Mouse (Mus musculus) kidney, adult 2 months (tissue): Measurements from ENCODE around the gene Gm6367. TPM values are rescaled to one million over a fixed set of nuclear protein-coding genes. Genes with fewer than 3 reads are reported as not detected.
"Not testable (repeated sequence)": the region's sequence is repeated elsewhere in the genome, so short reads cannot be mapped to it uniquely, and the experiment has no call there.

Experiments
- DNase-seq: peaks from one replicate; pipeline ENCODE4 v3.0.0; 2021
- H3K27ac ChIP-seq: fragments of 200-500 bp; 2 replicates; pipeline ENCODE4 v1.5.1; 2012; ENCODE audit warnings: low read depth, low read length, control low read depth, inconsistent platforms; ENCODE audit not compliant: insufficient read depth
- H3K27me3 ChIP-seq: fragments of 200-500 bp; replicated peaks from 2 replicates; pipeline ENCODE4 v1.6.1; 2012; ENCODE audit warnings: mild to moderate bottlenecking, moderate library complexity, low read length, inconsistent platforms; ENCODE audit not compliant: control insufficient read depth, insufficient read depth
- H3K36me3 ChIP-seq: fragments of 200-500 bp; 2 replicates; pipeline ENCODE4 v1.6.1; 2012; ENCODE audit warnings: mild to moderate bottlenecking, moderate library complexity, low read length, inconsistent platforms; ENCODE audit not compliant: control insufficient read depth, insufficient read depth
- H3K4me1 ChIP-seq: fragments of 200-500 bp; 2 replicates; pipeline ENCODE4 v1.6.1; 2011; ENCODE audit warnings: low read length; ENCODE audit not compliant: control insufficient read depth, insufficient read depth
- H3K4me3 ChIP-seq: fragments of 200-500 bp; 2 replicates; pipeline ENCODE4 v1.5.1; 2011; ENCODE audit warnings: mild to moderate bottlenecking, low read depth, low read length, control low read depth; ENCODE audit not compliant: insufficient read depth
- WGBS: fragments of 180-500 bp; shearing (Covaris S2); methylation state at CpG from one replicate; pipeline ENCODE4 v1.1.7; 2018; 5-methylcytosine and 5-hydroxymethylcytosine counted together
- polyA plus RNA-seq: library from polyadenylated mRNA; depleted of rRNA; stranded (reverse); fragments of >200 nt; gene quantifications from 2 replicates; pipeline ENCODE4 v1.2.3, GENCODE M21; 2012; rRNA removed

The Gm6367 gene
- polyA plus RNA-seq = not detected in 2 replicates

DNA sequence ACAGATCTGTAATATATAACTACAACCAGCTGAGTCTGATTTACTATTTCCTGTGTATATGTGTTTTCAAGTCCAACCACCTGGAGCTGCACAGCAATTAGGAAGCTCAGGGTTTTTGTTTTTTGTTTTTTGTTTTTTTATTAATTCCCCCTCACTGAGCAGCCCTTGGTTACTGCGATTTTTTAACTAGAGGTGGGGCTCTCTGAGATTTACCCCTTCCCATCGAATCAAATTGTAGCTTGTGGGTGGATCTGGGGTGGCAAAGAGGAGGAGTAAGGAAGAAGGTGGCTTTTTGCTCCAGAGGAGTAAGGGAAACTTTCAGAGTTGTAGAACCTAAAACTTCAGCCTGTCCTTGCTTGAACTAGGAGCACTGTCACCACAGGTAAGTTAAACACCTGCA lies at the start of gene Gm6367:
Gene Gm6367, plus strand, starts transcription at position 301 of the 400 bp plus-strand sequence.
- DNase-seq, H3K27me3 ChIP-seq, H3K36me3 ChIP-seq, H3K4me1 ChIP-seq, H3K27ac ChIP-seq, H3K4me3 ChIP-seq: not testable (repeated sequence)
- no CpG with 5 or more reads among the region's 2 CpGs for WGBS

Other genes with a start within 250 kb of the Gm6367 start
- not detected in 2 replicates for gene Gm3183, start 123.2 kb upstream of the Gm6367 start, polyA plus RNA-seq
- not detected in 2 replicates for gene Gm7942, start 118.3 kb downstream of the Gm6367 start, polyA plus RNA-seq
- gene Gm16513, start 194.0 kb downstream of the Gm6367 start, polyA plus RNA-seq = not detected in 2 replicates